Mouse (Mus musculus) intestine, postnatal 0 days (tissue): ENCODE measurements around the gene Bzw1. TPM values are rescaled to one million over a fixed set of nuclear protein-coding genes. Genes with fewer than 3 reads are reported as not detected.
A peak's percentile ranks its signal among the peaks of the same experiment; 100 is the strongest.

Experiments
- ATAC-seq: fragments of 200-750 bp; cut with Nextera tagmentation; 2 replicates; pipeline ENCODE4 v1.8.0; 2017; ENCODE audit warnings: mild to moderate bottlenecking, moderate TSS enrichment, moderate library complexity
- H3K27ac ChIP-seq: fragments of 300-500 bp; sonication (generic); 2 replicates; pipeline ENCODE4 v1.5.1; 2014; ENCODE audit warnings: mild to moderate bottlenecking, low read depth, low read length, moderate library complexity
- H3K27me3 ChIP-seq: fragments of 300-500 bp; sonication (generic); replicated peaks from 2 replicates; pipeline ENCODE4 v1.6.1; 2014; ENCODE audit warnings: low read length, mixed read lengths; ENCODE audit not compliant: control insufficient read depth, insufficient read depth
- H3K36me3 ChIP-seq: fragments of 300-500 bp; sonication (generic); 2 replicates; pipeline ENCODE4 v1.6.1; 2014; ENCODE audit warnings: mild to moderate bottlenecking, moderate library complexity; ENCODE audit not compliant: control insufficient read depth, insufficient read depth
- H3K4me1 ChIP-seq: fragments of 300-500 bp; sonication (generic); replicated peaks from 2 replicates; pipeline ENCODE4 v1.6.1; 2014; ENCODE audit warnings: antibody characterized with exemption, low read length, mixed read lengths; ENCODE audit not compliant: control insufficient read depth, insufficient read depth
- H3K4me2 ChIP-seq: fragments of 300-500 bp; sonication (generic); replicated peaks from 2 replicates; pipeline ENCODE4 v1.6.1; 2014; ENCODE audit warnings: low read depth, mild to moderate bottlenecking, moderate library complexity
- H3K4me3 ChIP-seq: fragments of 300-500 bp; sonication (generic); 2 replicates; pipeline ENCODE4 v1.5.1; 2014; ENCODE audit warnings: low read depth, low read length
- H3K9ac ChIP-seq: fragments of 300-500 bp; sonication (generic); 2 replicates; pipeline ENCODE4 v1.6.1; 2014; ENCODE audit warnings: mild to moderate bottlenecking, low read depth, low read length
- H3K9me3 ChIP-seq: fragments of 300-500 bp; sonication (generic); 2 replicates; pipeline ENCODE4 v1.6.1; 2016; ENCODE audit warnings: mixed run types; ENCODE audit not compliant: control insufficient read depth
- CTCF ChIP-seq: sonication (generic); IDR thresholded peaks from 2 replicates; pipeline ENCODE4 v1.5.1; 2016; ENCODE audit warnings: low read depth, mild to moderate bottlenecking, control low read depth, antibody characterized with exemption, moderate library complexity
- WGBS: fragments of 180-500 bp; shearing (Covaris S2); extraction: QIAGEN DNeasy Blood & Tissue Kit; methylation state at CpG from one replicate; pipeline ENCODE4 v1.1.7; 2014; 5-methylcytosine and 5-hydroxymethylcytosine counted together
- polyA plus RNA-seq: library from polyadenylated mRNA; unstranded; fragments of >200 nt; fragmentation: Nextera tagmentation; extraction: Ambion mirVana; gene quantifications from 2 replicates; pipeline ENCODE4 v1.2.1, GENCODE M21; 2015

Bzw1 gene
- polyA plus RNA-seq, 1 experiment from 2014 or later: 207 TPM

GRCm38 (mm10) chr1:58409553-58410197 lies 17.0 kb downstream of the Bzw1 start:
- no peak for TF ChIP-seq CTCF
- Histone ChIP-seq H3K36me3 (peaks cover 65% of the 10 kb centered on the region), H3K9ac (no peak overlapping the region), H3K27me3 (no peaks in the 10 kb centered on the region), H3K4me2 (no peak overlapping the region), H3K9me3 (no peaks in the 10 kb centered on the region), H3K4me3 (no peak overlapping the region), H3K27ac (no peak overlapping the region), H3K4me1 (no peaks in the 10 kb centered on the region)
- ATAC-seq: 0 out of 2 replicates have a peak, but pooled peaks have one; percentile 15
- 79% methylated on average over 5 of the region's 5 CpGs for WGBS

GRCm38 (mm10) chr1:58410198-58410588 lies 17.5 kb downstream of the Bzw1 start:
- Histone ChIP-seq H3K36me3 (peaks cover 69% of the 10 kb centered on the region), H3K4me3 (no peak overlapping the region), H3K4me2 (no peak overlapping the region), H3K27ac (no peak overlapping the region), H3K9me3 (no peaks in the 10 kb centered on the region), H3K4me1 (no peaks in the 10 kb centered on the region), H3K27me3 (no peaks in the 10 kb centered on the region), H3K9ac (no peak overlapping the region)
- ATAC-seq: peak; percentile 31; the same call in 1 of the 2 replicates
- no peak for TF ChIP-seq CTCF
- 74% methylated on average over 3 of the region's 3 CpGs for WGBS

GRCm38 (mm10) chr1:58410776-58411175 lies 18.1 kb downstream of the Bzw1 start:
- Histone ChIP-seq H3K4me2 (no peak overlapping the region), H3K4me3 (no peak overlapping the region), H3K27me3 (no peaks in the 10 kb centered on the region), H3K27ac (no peak overlapping the region), H3K9ac (no peak overlapping the region), H3K36me3 (peaks cover 67% of the 10 kb centered on the region), H3K4me1 (no peaks in the 10 kb centered on the region), H3K9me3 (no peaks in the 10 kb centered on the region)
- no peak for TF ChIP-seq CTCF
- WGBS: 82% methylated on average over 7 of the region's 7 CpGs
- no peak for ATAC-seq

GRCm38 (mm10) chr1:58415442-58415841 lies 22.7 kb downstream of the Bzw1 start:
- H3K36me3 ChIP-seq: peaks cover 87% of the 10 kb centered on the region
- no peak for ATAC-seq
- WGBS: 18% methylated on average over 1 of the region's 1 CpGs

GRCm38 (mm10) chr1:58416048-58416447 lies 23.4 kb downstream of the Bzw1 start:
- WGBS: 67% methylated on average over 2 of the region's 2 CpGs
- H3K27ac ChIP-seq: no peak overlapping the region
- no peak for ATAC-seq
- H3K9ac ChIP-seq: no peak overlapping the region
- TF ChIP-seq CTCF: no peak
- no peak overlapping the region for H3K4me2 ChIP-seq
- no peaks in the 10 kb centered on the region for H3K9me3 ChIP-seq
- H3K4me1 ChIP-seq: no peaks in the 10 kb centered on the region
- H3K27me3 ChIP-seq: no peaks in the 10 kb centered on the region
- no peak overlapping the region for H3K4me3 ChIP-seq
- H3K36me3 ChIP-seq: peaks cover 84% of the 10 kb centered on the region

More at GRCm38 (mm10) chr1:58415442-58415841, 22.7 kb downstream of the Bzw1 start:
- Histone ChIP-seq H3K9ac (no peak overlapping the region), H3K4me2 (no peak overlapping the region), H3K27me3 (no peaks in the 10 kb centered on the region), H3K4me3 (no peak overlapping the region), H3K27ac (no peak overlapping the region; the same call in 1 of the 2 replicates), H3K9me3 (no peaks in the 10 kb centered on the region), H3K4me1 (no peaks in the 10 kb centered on the region)
- TF ChIP-seq CTCF: peak; percentile 50

- Histone ChIP-seq H3K27ac (no peak overlapping the region), H3K4me2 (no peak overlapping the region), H3K4me1 (no peaks in the 10 kb centered on the region; the same call in 1 of the 2 replicates), H3K9me3 (no peaks in the 10 kb centered on the region), H3K36me3 (peaks cover 52% of the 10 kb centered on the region), H3K9ac (no peak overlapping the region), H3K27me3 (no peaks in the 10 kb centered on the region), H3K4me3 (no peak overlapping the region)
- no peak for TF ChIP-seq CTCF
- no peak for ATAC-seq
- 69% methylated on average over 10 of the region's 10 CpGs for WGBS
Measured at GRCm38 (mm10) chr1:58420032-58420431, 27.3 kb downstream of the Bzw1 start.
